Mouse (Mus musculus): ENCODE results near the gene Ank3. TPM values are rescaled to one million over a fixed set of nuclear protein-coding genes. Genes with fewer than 3 reads are reported as not detected.

Gene Ank3
- polyA plus RNA-seq, 1 experiment from 2014 or later, result 21.6 TPM

- no peak for ATAC-seq
- no peaks in the 10 kb centered on the region for H3K9me3 ChIP-seq (ENCODE audit: control insufficient read depth)
Observed at GRCm38 (mm10) chr10:70067169-70068115, 668.9 kb downstream of the Ank3 start.

GRCm38 (mm10) chr10:70069321-70069720 is 670.7 kb downstream of the Ank3 start:
- Histone ChIP-seq H3K4me1 (replicated peaks; ENCODE audit: control insufficient read depth, insufficient read depth, low read length) (no peaks in the 10 kb centered on the region), H3K36me3 (ENCODE audit: control insufficient read depth, insufficient read depth) (no peaks in the 10 kb centered on the region), H3K27ac (ENCODE audit: low read depth, low read length) (no peak overlapping the region), H3K27me3 (replicated peaks; ENCODE audit: control insufficient read depth, insufficient read depth, low read length) (no peaks in the 10 kb centered on the region), H3K4me3 (ENCODE audit: low read depth, low read length) (no peak overlapping the region), H3K9me3 (ENCODE audit: control insufficient read depth) (no peaks in the 10 kb centered on the region), H3K9ac (ENCODE audit: low read depth, low read length) (no peak overlapping the region), H3K4me2 (replicated peaks; ENCODE audit: low read depth) (no peak overlapping the region)
- no peak for ATAC-seq
- no peak for TF ChIP-seq CTCF (IDR thresholded peaks at IDR 0.05; ENCODE audit: low read depth)
- 59% methylated on average over 6 of the region's 6 CpGs for WGBS

More at GRCm38 (mm10) chr10:70067169-70068115, 668.9 kb downstream of the Ank3 start:
- Histone ChIP-seq H3K4me2 (replicated peaks; ENCODE audit: low read depth) (no peak overlapping the region), H3K27ac (ENCODE audit: low read depth, low read length) (no peak overlapping the region), H3K4me1 (replicated peaks; ENCODE audit: control insufficient read depth, insufficient read depth, low read length) (no peaks in the 10 kb centered on the region), H3K27me3 (replicated peaks; ENCODE audit: control insufficient read depth, insufficient read depth, low read length) (no peaks in the 10 kb centered on the region), H3K9ac (ENCODE audit: low read depth, low read length) (no peak overlapping the region), H3K36me3 (ENCODE audit: control insufficient read depth, insufficient read depth) (no peaks in the 10 kb centered on the region), H3K4me3 (ENCODE audit: low read depth, low read length) (no peak overlapping the region)
- TF ChIP-seq CTCF (IDR thresholded peaks at IDR 0.05; ENCODE audit: low read depth), result no peak
- WGBS, result 46% methylated on average over 6 of the region's 6 CpGs

GRCm38 (mm10) chr10:70071334-70071733 is 672.8 kb downstream of the Ank3 start:
- H3K9ac ChIP-seq (ENCODE audit: low read depth, low read length), result no peak overlapping the region
- no peak overlapping the region for H3K4me2 ChIP-seq (replicated peaks; ENCODE audit: low read depth)
- TF ChIP-seq CTCF (IDR thresholded peaks at IDR 0.05; ENCODE audit: low read depth), result no peak
- no peak overlapping the region for H3K27ac ChIP-seq (ENCODE audit: low read depth, low read length)
- no peaks in the 10 kb centered on the region for H3K27me3 ChIP-seq (replicated peaks; ENCODE audit: control insufficient read depth, insufficient read depth, low read length)
- no peak for ATAC-seq
- H3K4me3 ChIP-seq (ENCODE audit: low read depth, low read length), result no peak overlapping the region
- no peaks in the 10 kb centered on the region for H3K36me3 ChIP-seq (ENCODE audit: control insufficient read depth, insufficient read depth)
- 85% methylated on average over 4 of the region's 4 CpGs for WGBS
- H3K9me3 ChIP-seq (ENCODE audit: control insufficient read depth), result no peaks in the 10 kb centered on the region
- H3K4me1 ChIP-seq (replicated peaks; ENCODE audit: control insufficient read depth, insufficient read depth, low read length), result no peaks in the 10 kb centered on the region

Other genes starting within 250 kb of the Ank3 start
- gene Rhobtb1, start 247.3 kb upstream of the Ank3 start, polyA plus RNA-seq (2015; fragmentation: Nextera tagmentation; extraction: Ambion mirVana), result 11.3 and 13.2 TPM in 2 replicates
- gene A930033H14Rik, start 185.7 kb upstream of the Ank3 start, polyA plus RNA-seq (2015; fragmentation: Nextera tagmentation; extraction: Ambion mirVana), result 1.0 and 1.4 TPM in 2 replicates
- 100 and 133 TPM in 2 replicates for gene Cdk1, start 45.8 kb upstream of the Ank3 start, polyA plus RNA-seq (2015; fragmentation: Nextera tagmentation; extraction: Ambion mirVana)

All from intestine, postnatal 0 days (tissue).